Mouse (Mus musculus) spleen, postnatal 36 days (tissue): Measurements from ENCODE around the gene 1810065E05Rik.

Source experiments
- DNase-seq, 2 experiments: peaks; one replicate each; pipeline ENCODE4 v3.0.0; 2022; ENCODE audit warnings: low spot score in 2 of 2, mixed read lengths in 1 of 2

Gene 1810065E05Rik

DNA sequence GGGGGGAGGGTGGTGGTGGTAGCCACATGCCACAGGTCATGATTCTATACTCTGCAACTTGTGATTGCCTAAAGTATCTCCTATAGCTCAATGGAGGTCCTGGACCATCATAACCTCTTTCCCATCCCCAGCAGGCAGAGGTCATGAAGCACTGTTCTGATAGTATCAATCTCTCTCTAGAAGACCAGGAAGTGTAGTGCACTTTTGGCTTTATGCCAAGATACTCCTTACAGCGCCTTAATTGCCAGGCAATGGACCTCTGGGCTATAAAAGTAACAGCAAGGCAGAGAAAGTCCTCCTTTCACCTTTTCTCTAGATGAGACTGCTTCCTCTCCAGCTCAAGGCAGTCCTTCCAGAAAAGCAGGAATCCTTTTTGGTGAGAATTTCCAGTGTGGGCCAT, at the start of gene 1810065E05Rik:
1810065E05Rik (plus strand) TSS at position 297 of the 400 bp plus-strand sequence.
- no peak for DNase-seq

DNA sequence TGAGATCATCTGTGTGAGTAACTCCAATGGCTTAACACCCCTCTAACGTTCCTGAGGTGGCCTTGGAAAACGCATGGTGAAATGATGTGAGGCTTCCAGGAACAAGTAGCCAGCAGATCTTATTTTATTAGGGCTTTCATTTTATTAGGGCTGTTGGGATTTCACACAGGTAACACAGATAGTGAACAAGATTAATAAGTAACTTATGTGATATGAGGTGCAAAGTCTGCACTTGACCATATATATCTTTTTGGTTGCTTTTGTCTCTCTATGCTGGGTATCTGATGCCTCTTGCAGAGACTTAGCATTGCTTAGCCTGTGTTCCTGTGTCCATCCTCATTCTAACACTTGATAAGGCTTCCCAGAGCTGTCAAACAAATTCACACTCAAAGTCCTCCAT, 43.6 kb upstream of the 1810065E05Rik start:
- no peak for DNase-seq

DNA sequence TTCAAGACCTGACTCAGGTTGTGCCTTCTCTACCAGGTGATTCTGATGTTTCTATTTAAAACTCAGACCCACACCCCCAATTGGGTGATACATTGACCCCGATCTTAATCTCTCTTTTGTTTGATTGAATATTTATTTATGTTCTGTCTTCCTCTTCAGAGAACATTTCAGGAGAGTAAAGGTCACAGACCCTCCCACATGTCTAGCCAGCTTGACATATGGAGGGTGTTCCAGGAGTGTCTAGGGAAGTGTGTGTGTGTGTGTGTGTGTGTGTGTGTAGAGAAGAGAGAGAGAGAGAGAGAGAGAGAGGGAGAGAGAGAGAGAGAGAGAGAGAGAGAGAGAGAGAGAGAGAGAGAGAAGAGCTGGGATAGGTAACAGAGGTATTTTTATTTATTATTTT, 43.2 kb upstream of the 1810065E05Rik start:
- DNase-seq, result no peak

DNA sequence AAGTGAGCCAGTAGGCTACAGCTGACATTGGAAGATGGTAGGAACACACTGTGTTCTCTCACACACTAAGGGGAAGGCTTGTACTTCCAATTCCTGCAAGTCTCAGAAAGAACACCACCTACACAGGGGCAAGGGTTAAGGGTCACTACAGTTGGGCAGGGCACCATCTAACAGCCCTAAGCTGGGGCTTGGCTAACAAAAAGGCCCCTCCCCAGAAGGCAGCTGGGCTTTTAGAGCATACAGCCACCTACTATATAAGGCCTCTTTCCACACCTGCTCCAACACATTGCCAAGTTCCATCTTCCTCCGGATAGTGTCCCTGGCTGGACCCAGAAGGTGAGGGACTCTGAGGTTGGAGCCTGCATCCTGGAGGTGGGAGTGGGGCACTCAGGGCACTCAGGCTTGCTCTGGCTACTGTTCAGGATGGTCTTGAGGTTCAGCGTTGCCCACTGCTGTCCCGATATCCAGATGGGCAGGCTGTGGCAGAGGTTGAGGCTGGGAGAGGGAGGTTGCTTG, 42.1 kb upstream of the 1810065E05Rik start, which contains the start of gene Lypd8:
Lypd8 (plus strand) TSS at position 281 of the 516 bp plus-strand sequence.
- DNase-seq, result no peak

DNA sequence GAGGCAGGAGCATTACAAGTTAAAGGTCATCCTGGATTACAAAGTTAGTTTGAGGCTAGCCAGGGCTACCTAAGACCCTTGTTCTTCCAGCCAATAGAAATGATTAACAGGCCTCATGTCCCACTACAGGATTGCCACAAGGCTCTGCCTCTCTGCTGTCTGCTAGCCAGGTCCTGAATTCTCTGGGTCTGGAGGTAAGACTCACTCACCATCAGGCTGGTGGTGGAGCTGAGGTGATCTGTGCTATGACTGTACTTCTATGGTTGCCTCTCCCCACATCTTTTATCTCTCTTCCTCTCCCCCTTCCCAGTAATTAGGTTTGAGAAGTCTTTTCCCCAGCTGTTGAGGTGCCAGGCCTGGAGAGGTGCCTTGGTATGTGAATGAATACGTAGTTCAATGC, 41.4 kb upstream of the 1810065E05Rik start:
- DNase-seq, result no peak

DNA sequence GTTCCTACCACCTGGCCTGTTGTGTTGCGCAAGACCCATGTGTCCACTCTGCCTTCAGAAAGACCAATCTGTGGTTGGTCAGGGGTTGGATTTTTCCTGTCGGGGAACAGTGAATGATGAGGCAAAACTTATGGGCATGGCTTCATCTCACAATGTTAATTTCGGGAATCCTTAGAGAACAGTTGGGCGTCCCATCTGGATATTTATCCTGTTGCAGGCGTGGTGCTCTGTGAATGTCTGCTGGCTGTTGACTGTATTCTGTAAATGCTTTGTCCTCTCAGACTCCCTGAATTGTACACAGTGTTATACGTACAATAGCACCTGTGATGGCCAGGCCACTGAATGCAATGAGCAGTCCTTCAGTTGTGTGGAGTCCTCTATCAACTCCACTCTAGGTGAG, 38.4 kb upstream of the 1810065E05Rik start:
- no peak for DNase-seq

DNA sequence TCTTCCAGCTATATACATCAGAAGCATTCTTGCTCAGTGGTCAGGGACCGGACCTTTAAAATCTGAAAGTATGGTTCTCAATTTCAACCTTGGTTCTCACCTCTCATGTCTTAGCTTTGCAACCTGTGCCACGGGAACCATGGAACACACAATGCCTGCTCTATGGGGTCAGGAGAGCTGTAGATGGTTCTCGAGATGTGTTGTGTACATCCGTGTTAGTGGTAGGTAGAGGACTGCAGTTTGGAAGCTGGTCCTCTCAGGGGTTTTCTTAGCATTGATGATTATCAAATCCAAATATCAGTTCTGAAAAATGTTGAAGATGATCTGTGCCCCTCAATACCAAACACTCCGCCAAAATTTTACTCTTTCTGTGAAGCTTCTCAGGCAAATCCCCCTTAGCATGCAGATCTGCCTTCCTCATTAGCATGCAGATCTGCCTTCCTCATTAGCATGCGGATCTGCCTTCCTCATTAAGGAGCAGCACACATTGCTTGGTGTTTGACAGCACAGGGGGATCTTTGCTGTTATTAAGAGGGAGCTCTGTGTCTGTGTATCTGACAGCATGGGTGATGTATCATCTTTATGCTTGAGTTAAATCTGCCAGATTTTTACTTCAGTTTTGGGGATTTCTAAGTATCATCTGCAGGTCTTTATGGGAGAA, 20.8 kb upstream of the 1810065E05Rik start:
- no peak for DNase-seq

DNA sequence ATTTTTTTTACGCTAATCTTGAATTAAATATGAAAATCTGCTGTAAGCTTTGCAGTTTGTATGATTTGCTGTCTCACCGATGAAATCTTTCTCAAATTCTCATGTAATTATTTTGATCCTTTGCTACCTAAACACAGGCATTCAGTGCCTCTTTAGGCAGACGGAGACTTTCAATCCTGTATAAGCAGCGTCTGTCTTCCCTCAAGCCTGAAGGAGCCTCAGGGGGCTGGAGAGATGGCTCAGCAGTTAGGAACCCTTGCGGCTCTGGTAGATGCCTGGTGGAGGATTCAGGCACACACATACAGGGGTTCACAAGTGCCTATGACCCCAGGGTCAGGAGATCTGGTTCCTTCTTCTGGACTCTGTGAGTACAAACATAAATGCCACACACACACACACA, 20.3 kb upstream of the 1810065E05Rik start:
- no peak for DNase-seq

DNA sequence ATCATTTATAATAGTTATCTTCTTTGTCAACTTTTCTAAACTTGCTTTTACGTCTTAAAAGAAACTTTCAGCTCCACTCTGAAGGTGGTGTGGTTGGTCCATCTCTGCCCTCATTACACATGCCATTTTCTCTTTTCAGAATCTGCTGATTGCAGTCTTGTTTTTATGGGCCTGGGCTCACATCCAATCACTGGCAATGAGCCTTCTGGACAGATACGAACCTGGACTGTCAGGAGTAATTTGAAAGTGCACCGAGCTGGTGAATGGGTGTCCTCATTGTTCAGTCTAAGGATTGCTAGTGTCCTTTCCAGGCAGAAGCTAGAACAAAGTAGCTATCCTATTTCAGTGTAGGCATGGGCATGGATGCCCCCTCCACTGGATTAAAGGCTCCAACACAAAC, 12.8 kb upstream of the 1810065E05Rik start:
- no peak for DNase-seq

DNA sequence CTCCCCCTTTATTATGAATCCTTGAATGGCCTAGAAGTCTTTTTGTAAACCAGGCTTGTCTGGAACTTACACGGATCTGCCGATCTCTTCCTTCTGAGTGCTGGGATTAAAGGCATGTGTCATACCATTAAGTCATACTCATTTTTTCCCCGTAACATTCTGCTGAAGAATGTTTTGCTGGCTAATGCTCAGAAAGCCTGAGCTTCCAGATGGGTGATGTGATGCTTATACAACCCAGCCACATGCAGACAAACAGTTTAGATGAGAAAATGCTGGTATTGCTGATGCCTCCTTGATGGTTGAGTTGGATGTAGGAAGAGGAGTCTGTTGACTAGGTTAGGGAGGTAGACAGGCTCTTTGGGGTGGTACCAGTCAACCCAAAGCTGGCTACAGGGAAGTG, 2.6 kb upstream of the 1810065E05Rik start:
- DNase-seq, result no peak

DNA sequence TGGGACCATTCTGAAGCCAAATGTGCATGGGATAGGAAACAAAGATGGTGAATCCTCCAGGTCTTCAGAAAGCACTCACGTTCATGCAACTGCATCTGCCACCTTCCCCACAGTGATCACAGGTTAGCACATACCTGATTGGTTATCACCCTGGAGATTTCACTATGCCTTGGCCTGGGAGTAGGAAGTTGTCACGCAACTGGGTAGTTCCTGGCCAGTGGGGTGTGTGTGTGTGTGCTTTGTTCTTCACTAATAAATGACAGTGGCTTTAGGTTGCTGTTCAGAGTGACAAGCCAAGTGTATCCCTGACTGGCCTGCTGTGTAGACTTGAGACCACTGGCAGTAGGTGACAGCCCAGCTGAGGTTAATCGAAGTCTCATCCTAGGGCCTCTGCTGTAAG, 11.3 kb downstream of the 1810065E05Rik start, which contains the start of gene Gm12253:
Gm12253 (plus strand) TSS at position 301 of the 400 bp plus-strand sequence.
- DNase-seq, result no peak

DNA sequence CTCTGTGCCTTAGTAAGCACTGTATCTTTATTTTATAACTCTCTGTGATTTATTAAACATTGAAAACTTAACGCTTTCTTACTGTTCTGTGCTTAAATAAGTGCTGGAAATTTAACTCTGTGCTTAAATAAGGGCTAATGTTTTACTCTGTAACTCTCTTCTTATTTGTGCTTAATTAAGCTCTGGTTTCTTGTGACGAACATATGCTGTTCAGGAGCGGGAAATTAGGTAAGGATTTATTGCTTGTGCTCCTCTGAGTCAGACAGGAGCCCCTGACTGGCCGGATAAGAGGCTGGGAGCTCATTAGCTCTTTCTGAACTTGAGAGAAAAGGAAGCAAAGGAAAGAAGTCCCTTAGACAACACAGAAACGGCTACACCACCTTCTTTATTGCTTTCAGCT, 17.0 kb downstream of the 1810065E05Rik start:
- no peak for DNase-seq

DNA sequence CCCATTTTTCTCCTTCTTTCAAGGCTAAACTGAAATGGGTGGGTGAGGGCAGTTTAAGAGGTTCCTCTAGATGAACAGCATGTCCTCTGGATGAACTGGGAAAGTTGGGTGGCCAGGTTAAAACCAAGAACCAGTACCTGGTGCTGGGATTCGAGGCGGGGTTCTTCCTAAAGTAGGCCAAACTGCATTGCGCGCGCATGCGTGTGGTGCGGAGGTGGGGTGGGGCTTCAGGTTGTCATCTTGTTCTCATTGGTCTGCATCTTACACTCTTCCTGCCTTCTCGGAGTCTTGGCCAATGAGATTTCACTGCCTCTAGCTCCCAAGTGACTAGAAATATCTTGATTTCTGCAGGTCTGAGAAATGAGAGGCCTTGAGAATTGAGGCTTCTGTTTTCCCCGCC, 31.8 kb downstream of the 1810065E05Rik start, which contains the start of gene Lypd9:
Lypd9 (minus strand) TSS at position 165 of the 400 bp plus-strand sequence.
- no peak for DNase-seq

DNA sequence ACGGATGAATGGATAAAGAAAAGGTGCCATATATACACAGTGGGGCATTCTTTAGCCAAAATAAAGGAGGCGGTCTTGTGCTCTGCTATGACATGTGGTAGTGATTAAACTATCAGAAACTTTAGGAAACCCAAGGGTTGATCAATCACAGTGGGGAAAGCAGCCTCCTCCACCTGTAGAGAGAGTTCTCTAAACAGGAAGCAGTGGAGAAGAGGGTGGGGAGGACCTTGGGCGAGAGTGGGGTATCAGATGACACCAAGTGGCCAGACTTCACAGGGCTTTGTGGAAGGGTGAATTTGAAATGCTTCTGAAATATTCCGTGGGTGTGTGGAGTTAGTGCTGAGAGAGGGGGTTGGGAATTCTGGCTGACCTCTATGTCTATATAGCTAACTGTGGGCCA, 32.7 kb downstream of the 1810065E05Rik start:
- no peak for DNase-seq

DNA sequence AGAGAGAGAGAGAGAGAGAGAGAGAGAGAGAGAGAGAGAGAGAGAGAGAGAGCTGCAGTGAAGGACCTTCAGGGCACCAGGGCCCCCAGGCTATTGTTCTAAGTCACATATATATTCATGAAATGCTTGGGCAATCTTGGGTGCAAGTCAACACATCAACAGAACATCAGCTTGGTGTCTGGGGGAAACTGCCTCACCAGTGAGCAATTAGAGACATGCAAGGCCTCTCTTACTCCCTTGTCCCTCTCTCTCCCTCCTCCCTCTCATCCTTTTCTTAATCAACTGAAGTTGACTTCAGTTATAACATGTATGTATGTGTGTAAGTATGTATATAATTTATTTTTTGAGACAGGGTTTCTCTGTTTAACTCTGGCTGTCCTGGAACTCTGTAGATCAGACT, 41.3 kb downstream of the 1810065E05Rik start, which contains the start of gene Olfr30:
Olfr30 (minus strand) TSS at position 101 of the 400 bp plus-strand sequence.
- DNase-seq, result no peak
